Mouse (Mus musculus): ENCODE results near the gene Sarm1.

Sarm1 gene

DNA sequence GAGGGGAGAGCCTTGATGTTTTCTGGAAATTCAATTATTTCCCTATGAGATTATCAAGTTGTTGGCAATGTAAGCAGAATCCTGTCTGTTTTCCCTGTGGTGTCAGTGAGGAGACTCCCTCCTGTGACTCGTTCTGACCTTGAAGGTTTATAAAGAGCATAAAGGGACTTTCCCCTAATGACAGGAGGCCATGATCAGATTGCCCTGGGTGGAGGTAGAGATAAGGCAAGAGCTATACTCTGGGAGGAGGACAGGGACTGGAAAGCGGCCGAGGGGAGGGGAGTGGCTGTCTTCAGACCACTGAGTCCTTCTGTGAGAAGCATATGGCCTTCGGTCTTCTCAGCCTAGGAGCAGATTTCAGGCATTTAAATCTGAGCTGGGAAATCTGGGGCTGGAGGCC, 63.5 kb downstream of the Sarm1 start:
- in situ Hi-C loops (cut with MboI; ENCODE audit: low pct_unique_long_range_greater_than_20kb in 1 of 2, low sequenced_read_pairs in 2 of 2, unreplicated experiment in 1 of 2) = no loop called here

DNA sequence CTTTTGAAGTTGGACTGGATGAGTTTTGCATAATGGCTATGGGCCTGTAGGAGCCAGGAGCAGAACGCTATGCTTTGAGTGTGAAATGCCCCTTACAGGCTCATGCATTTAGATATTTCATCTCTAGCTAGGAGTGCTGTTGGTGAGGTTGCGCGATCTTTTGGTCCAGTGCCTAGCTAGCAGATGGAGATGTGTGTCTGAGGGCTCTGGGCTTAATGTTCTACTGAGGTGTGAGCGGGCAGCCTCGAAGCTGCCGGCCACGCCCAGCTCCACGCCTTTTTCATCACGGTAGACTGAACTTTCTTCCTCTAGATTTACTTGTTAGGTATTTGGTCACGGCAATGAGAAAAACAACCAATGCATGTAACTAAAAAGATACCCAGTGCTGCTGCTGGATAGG, 66.4 kb downstream of the Sarm1 start:
- in situ Hi-C loops (cut with MboI; ENCODE audit: low pct_unique_long_range_greater_than_20kb in 1 of 2, low sequenced_read_pairs in 2 of 2, unreplicated experiment in 1 of 2) = no loop called here

DNA sequence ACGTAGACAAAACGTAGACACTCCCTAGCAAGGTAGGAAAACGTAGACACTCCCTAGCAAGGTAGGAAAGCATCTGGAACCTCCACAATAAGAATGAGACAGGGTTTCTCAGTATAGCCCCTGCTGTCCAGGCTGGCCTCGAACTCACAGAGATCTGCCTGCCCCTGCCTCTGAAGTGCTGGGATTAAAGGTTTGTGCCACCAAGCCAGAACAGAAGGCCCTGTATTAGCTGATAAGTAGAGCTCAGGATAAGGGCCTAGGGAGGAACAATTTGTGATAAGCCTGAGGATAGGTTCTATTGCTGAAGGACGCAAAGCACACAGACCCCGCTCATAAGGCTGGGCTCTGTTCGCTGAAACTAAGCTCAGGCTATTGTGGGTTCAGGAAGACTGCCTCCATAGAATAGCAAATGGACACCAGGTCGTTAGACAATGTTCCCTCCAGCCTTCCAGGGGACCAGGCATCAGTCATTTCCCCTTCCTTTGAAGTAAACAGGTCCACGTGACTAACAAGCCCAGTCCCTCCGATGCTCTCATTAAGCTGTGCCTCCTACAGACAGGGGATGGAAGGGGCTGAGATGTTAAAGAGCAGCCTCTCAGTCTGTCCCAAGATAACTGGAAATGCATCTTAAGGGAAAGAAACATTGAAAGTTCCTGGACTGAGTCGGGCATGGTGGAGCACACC, 67.2 kb downstream of the Sarm1 start:
- in situ Hi-C loops (cut with MboI; ENCODE audit: low pct_unique_long_range_greater_than_20kb in 1 of 2, low sequenced_read_pairs in 2 of 2, unreplicated experiment in 1 of 2) = no loop called here

DNA sequence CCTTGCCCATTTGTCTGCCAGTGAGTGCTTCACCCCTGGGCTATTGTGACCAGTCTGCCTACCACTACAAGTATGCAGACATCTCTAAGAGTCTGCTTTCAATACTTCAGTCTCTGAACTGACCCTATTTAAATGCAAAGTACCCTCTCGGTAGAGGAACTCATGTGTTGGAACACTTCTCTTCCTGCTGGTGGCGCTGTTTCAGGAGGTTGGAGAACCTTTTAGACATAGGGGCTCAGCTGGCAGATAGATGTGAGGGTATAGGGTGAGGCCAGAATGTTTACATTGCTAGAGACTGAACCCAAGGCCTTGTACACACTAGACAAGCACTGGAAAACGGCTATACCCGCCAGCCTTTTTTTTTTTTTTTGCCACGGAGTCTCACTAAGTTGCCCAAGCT, 69.2 kb downstream of the Sarm1 start:
- in situ Hi-C loops (cut with MboI; ENCODE audit: low pct_unique_long_range_greater_than_20kb in 1 of 2, low sequenced_read_pairs in 2 of 2, unreplicated experiment in 1 of 2) = no loop called here

DNA sequence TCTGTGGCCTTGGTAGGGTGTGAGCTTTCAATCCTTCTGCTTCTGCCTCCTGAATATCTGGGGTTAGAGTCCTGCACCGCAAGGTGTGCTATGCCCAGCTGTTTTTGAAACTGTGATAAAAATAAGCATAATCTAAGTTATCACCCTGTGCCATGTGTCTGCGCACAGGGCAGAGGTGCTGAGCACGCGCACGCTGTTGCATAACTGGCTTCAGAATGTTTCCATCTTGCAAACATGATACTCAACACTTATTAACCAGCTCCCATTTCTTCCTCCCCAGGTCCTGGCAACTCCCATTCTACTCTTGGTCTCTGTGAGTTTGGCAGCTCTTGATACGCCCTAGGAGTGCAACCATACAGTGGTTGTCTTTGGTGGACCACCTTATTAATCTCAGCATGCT, 69.9 kb downstream of the Sarm1 start:
- in situ Hi-C loops (cut with MboI; ENCODE audit: low pct_unique_long_range_greater_than_20kb in 1 of 2, low sequenced_read_pairs in 2 of 2, unreplicated experiment in 1 of 2) = no loop called here

DNA sequence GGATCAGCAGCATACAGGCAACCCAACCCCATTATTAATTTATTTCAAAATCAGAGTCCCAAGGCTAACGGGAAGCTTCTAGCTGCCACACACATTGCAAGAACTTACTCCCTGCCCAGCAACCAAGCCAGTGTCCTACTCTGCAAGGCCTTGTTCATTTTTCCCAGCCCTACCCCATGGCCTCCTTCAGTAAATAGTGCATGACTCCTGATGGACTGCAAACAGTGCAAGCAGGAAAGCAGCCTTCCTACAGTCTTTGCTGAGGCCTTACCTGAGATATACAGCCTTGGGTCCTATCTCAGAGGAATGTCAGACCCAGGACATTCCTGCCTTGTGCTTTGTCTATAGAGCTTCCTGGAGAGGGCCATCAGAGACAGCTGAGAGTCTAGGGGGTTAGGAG, 72.0 kb downstream of the Sarm1 start:
- in situ Hi-C loops (cut with MboI; ENCODE audit: low pct_unique_long_range_greater_than_20kb in 1 of 2, low sequenced_read_pairs in 2 of 2, unreplicated experiment in 1 of 2) = no loop called here

DNA sequence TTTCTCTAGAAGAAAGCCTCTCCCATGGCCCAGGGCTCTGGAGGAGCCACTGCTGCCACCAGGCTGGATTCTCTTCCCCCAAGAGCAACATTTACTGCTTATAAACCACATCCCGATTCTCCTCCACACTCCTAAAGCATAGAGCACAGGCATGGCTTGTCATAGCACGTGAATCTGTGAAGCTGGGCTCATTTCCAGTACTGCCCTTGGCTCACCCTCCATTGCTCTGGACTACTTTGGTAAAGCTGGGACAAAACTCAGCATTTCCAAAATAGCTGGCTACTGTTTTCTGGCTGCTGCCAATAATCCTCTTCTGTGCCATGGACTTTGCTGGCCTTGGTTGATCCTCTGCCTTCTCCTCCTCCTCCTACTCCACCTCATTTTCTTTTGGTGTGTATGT, 73.2 kb downstream of the Sarm1 start:
- in situ Hi-C loops (cut with MboI; ENCODE audit: low pct_unique_long_range_greater_than_20kb in 1 of 2, low sequenced_read_pairs in 2 of 2, unreplicated experiment in 1 of 2) = no loop called here

All from mouse embryonic stem cell (cell line).